Mouse (Mus musculus): ENCODE measurements at regions not wholly inside any gene's neighbourhood (a gene's known extent, or its start where the extent isn't known, plus 50 kb on each side); places are given as distances from the start of the nearest gene placed in this dataset.

GRCm38 (mm10) chr4:82065641-82066358, 623.2 kb upstream of the Mpdz start:
- Histone ChIP-seq H3K36me3 (replicated peaks; ENCODE audit: control insufficient read depth, insufficient read depth, low read depth, low read length) (no peaks in the 10 kb centered on the region), H3K9me3 (replicated peaks; ENCODE audit: control insufficient read depth, low read length) (no peaks in the 10 kb centered on the region), H3K4me1 (ENCODE audit: control insufficient read depth, insufficient read depth, low read length) (no peaks in the 10 kb centered on the region), H3K4me2 (ENCODE audit: low read depth, low read length) (no peak overlapping the region), H3K9ac (replicated peaks; ENCODE audit: low read length) (no peak overlapping the region), H3K4me3 (ENCODE audit: low read depth, low read length) (no peak overlapping the region), H3K27me3 (ENCODE audit: control insufficient read depth, insufficient read depth, low read length) (no peaks in the 10 kb centered on the region), H3K27ac (replicated peaks; ENCODE audit: low read depth, low read length) (peak overlapping the region; percentile 57)
- WGBS: 55% methylated on average over 14 of the region's 14 CpGs
- ATAC-seq (replicated peaks; ENCODE audit: insufficient number of reproducible peaks, low FRiP score, low TSS enrichment, low read depth): peak; percentile 85
- DNase-seq (ENCODE audit: low spot score): peak; percentile 84

DNA sequence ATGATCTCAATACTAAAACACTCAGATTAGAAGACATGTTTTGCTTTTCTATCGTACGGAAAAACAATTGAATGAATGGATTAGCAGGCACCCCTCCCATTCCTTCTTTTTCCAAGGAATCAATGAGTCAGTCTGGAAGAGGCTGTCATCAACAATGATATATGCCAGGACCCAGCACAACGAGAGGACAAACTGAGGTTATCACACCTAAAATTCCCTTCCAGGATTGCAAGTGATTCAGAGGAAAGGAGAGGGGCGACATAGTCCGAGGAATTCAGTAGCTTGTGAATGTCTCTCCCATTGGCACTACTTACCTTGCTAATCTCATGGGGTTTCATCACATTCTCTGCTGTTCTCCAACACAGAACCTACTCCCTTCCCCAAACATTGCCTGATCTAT, 620.1 kb upstream of the Mpdz start:
- no peak for ATAC-seq (replicated peaks; ENCODE audit: insufficient number of reproducible peaks, low FRiP score, low TSS enrichment, low read depth)
- H3K4me1 ChIP-seq (ENCODE audit: control insufficient read depth, insufficient read depth, low read length): no peaks in the 10 kb centered on the region
- WGBS: 83% methylated on average over 5 of the region's 5 CpGs

GRCm38 (mm10) chr4:82056671-82057070, 614.1 kb upstream of the Mpdz start:
- Histone ChIP-seq H3K9me3 (replicated peaks; ENCODE audit: control insufficient read depth, low read length) (no peaks in the 10 kb centered on the region), H3K36me3 (replicated peaks; ENCODE audit: control insufficient read depth, insufficient read depth, low read depth, low read length) (no peaks in the 10 kb centered on the region), H3K27me3 (ENCODE audit: control insufficient read depth, insufficient read depth, low read length) (no peaks in the 10 kb centered on the region), H3K4me3 (ENCODE audit: low read depth, low read length) (no peak overlapping the region), H3K27ac (replicated peaks; ENCODE audit: low read depth, low read length) (no peak overlapping the region), H3K9ac (replicated peaks; ENCODE audit: low read length) (no peak overlapping the region), H3K4me1 (ENCODE audit: control insufficient read depth, insufficient read depth, low read length) (no peaks in the 10 kb centered on the region), H3K4me2 (ENCODE audit: low read depth, low read length) (no peak overlapping the region)
- ATAC-seq (replicated peaks; ENCODE audit: insufficient number of reproducible peaks, low FRiP score, low TSS enrichment, low read depth) (no peak), DNase-seq (ENCODE audit: low spot score) (no peak)
- 85% methylated on average over 1 of the region's 1 CpGs for WGBS

More for the DNA sequence above, 620.1 kb upstream of the Mpdz start:
- no peaks in the 10 kb centered on the region for H3K9me3 ChIP-seq (replicated peaks; ENCODE audit: control insufficient read depth, low read length)
- DNase-seq (ENCODE audit: low spot score): no peak
- no peak overlapping the region for H3K9ac ChIP-seq (replicated peaks; ENCODE audit: low read length)
- no peak overlapping the region for H3K27ac ChIP-seq (replicated peaks; ENCODE audit: low read depth, low read length)
- no peak overlapping the region for H3K4me2 ChIP-seq (ENCODE audit: low read depth, low read length)
- no peak overlapping the region for H3K4me3 ChIP-seq (ENCODE audit: low read depth, low read length)
- H3K36me3 ChIP-seq (replicated peaks; ENCODE audit: control insufficient read depth, insufficient read depth, low read depth, low read length): no peaks in the 10 kb centered on the region
- H3K27me3 ChIP-seq (ENCODE audit: control insufficient read depth, insufficient read depth, low read length): no peaks in the 10 kb centered on the region

DNA sequence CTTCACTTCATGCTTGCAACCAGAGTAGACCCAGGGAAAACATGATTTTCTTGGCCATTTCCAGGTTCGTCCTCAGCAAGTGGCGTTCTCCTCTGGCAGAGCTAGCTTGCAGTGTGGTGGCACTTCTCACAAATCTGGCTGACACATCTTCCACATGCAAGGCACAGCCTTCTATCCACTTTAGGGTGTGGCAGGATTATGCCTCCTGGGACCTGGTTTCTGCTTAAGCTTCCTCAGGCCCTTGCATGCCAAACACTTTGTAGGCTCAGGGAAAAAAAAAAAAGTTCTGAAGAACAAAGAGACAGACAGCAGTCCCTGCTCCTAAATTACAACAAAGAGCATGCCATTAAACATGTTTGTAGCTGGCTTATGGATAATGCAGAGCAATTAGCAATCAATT, 605.6 kb upstream of the Mpdz start:
- no peak overlapping the region for H3K9ac ChIP-seq (replicated peaks; ENCODE audit: low read length)
- H3K27me3 ChIP-seq (ENCODE audit: control insufficient read depth, insufficient read depth, low read length): no peaks in the 10 kb centered on the region
- ATAC-seq (replicated peaks; ENCODE audit: insufficient number of reproducible peaks, low FRiP score, low TSS enrichment, low read depth): no peak
- H3K4me2 ChIP-seq (ENCODE audit: low read depth, low read length): no peak overlapping the region
- no peaks in the 10 kb centered on the region for H3K36me3 ChIP-seq (replicated peaks; ENCODE audit: control insufficient read depth, insufficient read depth, low read depth, low read length)
- no peak overlapping the region for H3K4me3 ChIP-seq (ENCODE audit: low read depth, low read length)
- no peaks in the 10 kb centered on the region for H3K4me1 ChIP-seq (ENCODE audit: control insufficient read depth, insufficient read depth, low read length)
- 89% methylated on average over 2 of the region's 2 CpGs for WGBS
- DNase-seq (ENCODE audit: low spot score): no peak
- H3K9me3 ChIP-seq (replicated peaks; ENCODE audit: control insufficient read depth, low read length): no peaks in the 10 kb centered on the region
- H3K27ac ChIP-seq (replicated peaks; ENCODE audit: low read depth, low read length): no peak overlapping the region

DNA sequence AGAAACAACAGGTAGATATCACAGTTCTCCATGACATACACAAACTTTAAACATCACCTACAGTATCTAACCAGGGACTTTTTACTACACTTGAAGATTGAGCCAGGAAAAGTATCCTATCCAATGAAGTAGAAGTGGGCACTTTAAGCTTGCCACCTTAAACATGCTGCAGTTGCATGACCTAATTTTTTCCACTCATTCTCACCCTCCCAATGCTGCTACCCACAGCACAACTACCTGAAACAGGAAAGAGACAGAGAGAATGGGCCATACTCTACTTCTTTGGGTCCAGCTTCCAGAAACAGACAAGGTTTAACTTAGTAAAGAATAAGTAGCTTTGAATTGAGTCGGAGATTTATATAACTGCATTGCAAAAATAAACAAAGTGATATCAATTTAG, 594.9 kb upstream of the Mpdz start:
- no peak for DNase-seq (ENCODE audit: low spot score)
- H3K36me3 ChIP-seq (replicated peaks; ENCODE audit: control insufficient read depth, insufficient read depth, low read depth, low read length): no peaks in the 10 kb centered on the region
- no peak overlapping the region for H3K9ac ChIP-seq (replicated peaks; ENCODE audit: low read length)
- no peaks in the 10 kb centered on the region for H3K27me3 ChIP-seq (ENCODE audit: control insufficient read depth, insufficient read depth, low read length)
- H3K27ac ChIP-seq (replicated peaks; ENCODE audit: low read depth, low read length): no peak overlapping the region
- peaks cover 2% of the 10 kb centered on the region; the same call in 1 of the 2 replicates for H3K4me1 ChIP-seq (ENCODE audit: control insufficient read depth, insufficient read depth, low read length)
- no peak for ATAC-seq (replicated peaks; ENCODE audit: insufficient number of reproducible peaks, low FRiP score, low TSS enrichment, low read depth)
- WGBS: 89% methylated on average over 1 of the region's 1 CpGs
- no peaks in the 10 kb centered on the region for H3K9me3 ChIP-seq (replicated peaks; ENCODE audit: control insufficient read depth, low read length)
- H3K4me2 ChIP-seq (ENCODE audit: low read depth, low read length): no peak overlapping the region
- no peak overlapping the region for H3K4me3 ChIP-seq (ENCODE audit: low read depth, low read length)

DNA sequence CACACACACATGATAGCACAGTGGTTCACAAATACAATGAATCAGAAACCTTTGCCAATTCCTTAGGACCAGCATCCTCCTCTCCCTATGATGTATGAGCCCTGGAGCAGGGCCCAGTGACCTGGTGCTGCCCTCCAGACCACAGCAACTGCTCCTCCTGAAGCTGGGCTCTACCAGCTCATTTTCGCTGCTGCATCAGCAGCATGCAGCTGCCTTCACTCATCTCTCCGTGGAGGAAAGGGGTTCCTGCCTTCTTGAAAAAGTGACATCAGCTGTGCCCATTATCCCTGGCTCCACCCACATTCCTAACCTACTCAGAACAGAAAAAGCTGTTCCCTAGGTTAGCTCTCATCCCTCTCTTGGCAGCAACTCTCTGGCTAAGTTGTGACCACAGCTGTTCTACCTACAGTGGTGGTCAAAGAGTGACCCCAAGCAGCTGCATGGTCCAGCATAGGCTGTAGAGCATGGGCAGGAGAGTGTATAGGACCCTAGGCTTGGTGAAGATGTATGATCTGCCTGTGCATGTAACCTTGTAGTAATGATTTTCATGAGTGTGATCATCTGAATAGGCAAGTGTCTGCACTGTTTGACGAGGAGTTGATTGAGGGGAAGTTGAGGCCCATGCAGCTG, 592.6 kb upstream of the Mpdz start:
- DNase-seq (ENCODE audit: low spot score) (peak; percentile 23), ATAC-seq (replicated peaks; ENCODE audit: insufficient number of reproducible peaks, low FRiP score, low TSS enrichment, low read depth) (no peak; the same call in 1 of the 2 replicates)
- Histone ChIP-seq H3K27me3 (ENCODE audit: control insufficient read depth, insufficient read depth, low read length) (no peaks in the 10 kb centered on the region), H3K9ac (replicated peaks; ENCODE audit: low read length) (no peak overlapping the region), H3K36me3 (replicated peaks; ENCODE audit: control insufficient read depth, insufficient read depth, low read depth, low read length) (no peaks in the 10 kb centered on the region), H3K4me2 (ENCODE audit: low read depth, low read length) (peak overlapping the region; percentile 4; the same call in 1 of the 2 replicates), H3K27ac (replicated peaks; ENCODE audit: low read depth, low read length) (no peak overlapping the region), H3K9me3 (replicated peaks; ENCODE audit: control insufficient read depth, low read length) (no peaks in the 10 kb centered on the region), H3K4me3 (ENCODE audit: low read depth, low read length) (no peak overlapping the region), H3K4me1 (ENCODE audit: control insufficient read depth, insufficient read depth, low read length) (peaks cover 2% of the 10 kb centered on the region; the same call in 1 of the 2 replicates)
- WGBS: 45% methylated on average over 3 of the region's 3 CpGs

DNA sequence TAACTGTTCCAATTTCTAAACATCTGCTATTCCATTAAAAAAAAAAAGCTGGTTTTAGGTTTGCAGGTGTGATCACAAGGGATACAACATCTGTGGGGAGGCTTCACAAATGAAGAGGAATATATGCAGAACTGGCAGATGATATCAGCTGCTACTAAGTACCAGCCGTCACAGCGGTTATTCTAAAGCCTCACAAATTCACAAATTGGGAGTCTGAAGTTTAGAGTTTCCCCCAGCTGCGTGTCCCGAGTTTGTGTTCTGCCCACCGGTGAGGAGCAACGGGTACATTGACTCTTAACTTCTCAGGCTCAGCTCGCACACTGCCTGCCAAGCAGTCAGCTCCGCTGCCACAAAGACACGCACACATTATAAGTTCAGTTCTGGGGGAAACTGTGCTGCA, 586.6 kb upstream of the Mpdz start:
- Histone ChIP-seq H3K4me3 (ENCODE audit: low read depth, low read length) (no peak overlapping the region), H3K27ac (replicated peaks; ENCODE audit: low read depth, low read length) (no peak overlapping the region), H3K4me2 (ENCODE audit: low read depth, low read length) (no peak overlapping the region), H3K36me3 (replicated peaks; ENCODE audit: control insufficient read depth, insufficient read depth, low read depth, low read length) (no peaks in the 10 kb centered on the region), H3K4me1 (ENCODE audit: control insufficient read depth, insufficient read depth, low read length) (no peaks in the 10 kb centered on the region; the same call in 1 of the 2 replicates), H3K9me3 (replicated peaks; ENCODE audit: control insufficient read depth, low read length) (no peaks in the 10 kb centered on the region), H3K9ac (replicated peaks; ENCODE audit: low read length) (no peak overlapping the region), H3K27me3 (ENCODE audit: control insufficient read depth, insufficient read depth, low read length) (no peaks in the 10 kb centered on the region)
- 88% methylated on average over 9 of the region's 9 CpGs for WGBS
- ATAC-seq (replicated peaks; ENCODE audit: insufficient number of reproducible peaks, low FRiP score, low TSS enrichment, low read depth) (no peak), DNase-seq (ENCODE audit: low spot score) (no peak)

GRCm38 (mm10) chr4:82027447-82027881, 584.8 kb upstream of the Mpdz start:
- Histone ChIP-seq H3K36me3 (replicated peaks; ENCODE audit: control insufficient read depth, insufficient read depth, low read depth, low read length) (no peaks in the 10 kb centered on the region), H3K27ac (replicated peaks; ENCODE audit: low read depth, low read length) (no peak overlapping the region), H3K4me2 (ENCODE audit: low read depth, low read length) (no peak overlapping the region), H3K27me3 (ENCODE audit: control insufficient read depth, insufficient read depth, low read length) (no peaks in the 10 kb centered on the region), H3K9ac (replicated peaks; ENCODE audit: low read length) (no peak overlapping the region), H3K9me3 (replicated peaks; ENCODE audit: control insufficient read depth, low read length) (no peaks in the 10 kb centered on the region), H3K4me1 (ENCODE audit: control insufficient read depth, insufficient read depth, low read length) (no peaks in the 10 kb centered on the region; the same call in 1 of the 2 replicates), H3K4me3 (ENCODE audit: low read depth, low read length) (no peak overlapping the region)
- ATAC-seq (replicated peaks; ENCODE audit: insufficient number of reproducible peaks, low FRiP score, low TSS enrichment, low read depth) (peak; percentile 79; the same call in 1 of the 2 replicates), DNase-seq (ENCODE audit: low spot score) (peak; percentile 59)
- WGBS: 42% methylated on average over 9 of the region's 9 CpGs
